In genomic region chr4:89140832-89141231, GRCm38 (mm10) we compare ENCODE assay signal across 8 mouse cellular contexts. TPM values are rescaled to one million over a fixed set of nuclear protein-coding genes. Genes with fewer than 3 reads are reported as not detected.
DNase-seq lines count a peak whose midpoint lies in the region; ATAC-seq lines count a peak whose summit lies in the region.

No protein-coding gene starts in this region.

- no peaks in the 10 kb centered on the region for H3K9me3 ChIP-seq in midbrain, embryonic 16.5 days (replicated peaks; ENCODE audit: control insufficient read depth, low read length, poor library complexity, severe bottlenecking)
- no peaks in the 10 kb centered on the region for H3K9me3 ChIP-seq in forebrain, embryonic 13.5 days (replicated peaks)

- WGBS in midbrain, embryonic 16.5 days: 81% methylated on average over 5 of the region's 5 CpGs
- WGBS in forebrain, embryonic 13.5 days: 80% methylated on average over 5 of the region's 5 CpGs

- no peak overlapping the region for H3K9ac ChIP-seq in midbrain, embryonic 16.5 days (ENCODE audit: low read depth, low read length)
- no peak overlapping the region for H3K9ac ChIP-seq in forebrain, embryonic 13.5 days

- no peak for ATAC-seq in midbrain, embryonic 16.5 days
- no peak for ATAC-seq in forebrain, embryonic 13.5 days

- DNase-seq in cerebellum, postnatal 10 days: peak; percentile 78 to 83
- DNase-seq in cerebellum, adult 8-10 months: no peak
- DNase-seq in urinary bladder, postnatal 14 days (ENCODE audit: low spot score): peak; percentile 59
- DNase-seq in urinary bladder, adult 2 months (ENCODE audit: low spot score): no peak
- peak; percentile 44 for DNase-seq in kidney, postnatal 10 days
- DNase-seq in ovary, postnatal 36 days (ENCODE audit: low spot score): peak; percentile 68

- H3K4me3 ChIP-seq in midbrain, embryonic 16.5 days (ENCODE audit: low read depth, low read length): no peak overlapping the region
- no peak overlapping the region for H3K4me3 ChIP-seq in forebrain, embryonic 13.5 days

- H3K27ac ChIP-seq in midbrain, embryonic 16.5 days (ENCODE audit: low read length): no peak overlapping the region
- H3K27ac ChIP-seq in forebrain, embryonic 13.5 days: no peak overlapping the region

- no peaks in the 10 kb centered on the region for H3K36me3 ChIP-seq in midbrain, embryonic 16.5 days (ENCODE audit: control insufficient read depth, insufficient read depth, low read length)
- no peaks in the 10 kb centered on the region for H3K36me3 ChIP-seq in forebrain, embryonic 13.5 days (ENCODE audit: poor library complexity, severe bottlenecking)

- no peaks in the 10 kb centered on the region for H3K27me3 ChIP-seq in midbrain, embryonic 16.5 days (ENCODE audit: control insufficient read depth, insufficient read depth, low read depth, low read length)
- H3K27me3 ChIP-seq in forebrain, embryonic 13.5 days: no peaks in the 10 kb centered on the region

- H3K4me1 ChIP-seq in midbrain, embryonic 16.5 days (ENCODE audit: control insufficient read depth, insufficient read depth, low read length): peaks cover 13% of the 10 kb centered on the region
- H3K4me1 ChIP-seq in forebrain, embryonic 13.5 days: peaks cover 36% of the 10 kb centered on the region

- H3K4me2 ChIP-seq in midbrain, embryonic 16.5 days (ENCODE audit: low read length): no peak overlapping the region
- H3K4me2 ChIP-seq in forebrain, embryonic 13.5 days: no peak overlapping the region

RNA-seq across cellular contexts. Expression of gene Mtap, which starts 3.9 kb away (rescaled TPM):
- 30.8 and 34.2 TPM in 2 replicates for polyA plus RNA-seq in urinary bladder, adult 2 months (2012; rRNA removed)
- polyA plus RNA-seq in midbrain, embryonic 16.5 days (2015; fragmentation: Nextera tagmentation; extraction: Ambion mirVana): 16.6 and 18.5 TPM in 2 replicates
- 46.6 and 52.0 TPM in 2 replicates for polyA plus RNA-seq in forebrain, embryonic 13.5 days (2015; fragmentation: Nextera tagmentation; extraction: Ambion mirVana)

Comparison
In these comparisons a context has a peak if more than half of its experiments do, and no peak if none do; other contexts are left out.
1. DNase-seq: peak in cerebellum, postnatal 10 days (2 of 2), urinary bladder, postnatal 14 days (single experiment), kidney, postnatal 10 days (single experiment) and ovary, postnatal 36 days (single experiment); none in cerebellum, adult 8-10 months (single experiment) and urinary bladder, adult 2 months (single experiment).